Mouse (Mus musculus): ENCODE data around the gene Vasp. TPM values are rescaled to one million over a fixed set of nuclear protein-coding genes. Genes with fewer than 3 reads are reported as not detected.

The Vasp gene
- total and polyA plus RNA-seq, 2 experiments from 2014 or later: 35.5 to 62.6 TPM

DNA sequence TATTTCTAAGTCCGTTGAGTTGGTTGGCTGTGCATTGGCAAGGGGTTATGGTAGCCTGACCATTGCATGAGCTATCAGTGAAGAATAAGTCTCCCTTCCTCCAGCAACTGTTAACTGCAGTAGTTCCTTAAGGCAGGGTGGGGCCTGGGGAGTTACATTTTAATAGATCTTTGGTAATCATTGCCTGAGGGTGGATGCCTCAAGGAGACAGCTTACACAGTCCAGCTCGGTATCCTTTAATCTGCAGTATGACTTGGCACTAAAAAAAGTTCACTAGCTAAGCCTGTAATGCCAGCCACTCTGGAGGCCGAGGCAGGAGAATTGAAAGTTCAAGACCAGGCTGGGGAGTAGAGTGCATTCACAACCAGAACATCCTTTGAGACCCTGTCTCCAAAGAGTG is 39.8 kb downstream of the Vasp start:
- no peak for ATAC-seq
- H3K9ac ChIP-seq (replicated peaks; ENCODE audit: low read length): no peak overlapping the region
- H3K27ac ChIP-seq: no peak overlapping the region
- TF ChIP-seq CTCF (IDR thresholded peaks at IDR 0.05; ENCODE audit: low read depth): no peak
- no peaks in the 10 kb centered on the region for H3K27me3 ChIP-seq (ENCODE audit: insufficient read depth, low read length)
- H3K4me1 ChIP-seq (ENCODE audit: insufficient read depth, low read length): peaks cover 3% of the 10 kb centered on the region
- no peak overlapping the region for H3K4me3 ChIP-seq (ENCODE audit: low read length)
- H3K4me2 ChIP-seq (ENCODE audit: low read depth, low read length): no peak overlapping the region
- no peak for DNase-seq (ENCODE audit: low spot score)
- H3K36me3 ChIP-seq (ENCODE audit: insufficient read depth, low read length): no peaks in the 10 kb centered on the region
- WGBS: 94% methylated on average over 3 of the region's 3 CpGs
- H3K9me3 ChIP-seq (ENCODE audit: low read length): no peaks in the 10 kb centered on the region

- Histone ChIP-seq H3K9me3 (ENCODE audit: low read length) (no peaks in the 10 kb centered on the region), H3K27ac (no peak overlapping the region), H3K36me3 (ENCODE audit: insufficient read depth, low read length) (no peaks in the 10 kb centered on the region), H3K4me3 (ENCODE audit: low read length) (no peak overlapping the region), H3K4me1 (ENCODE audit: insufficient read depth, low read length) (peaks cover 4% of the 10 kb centered on the region), H3K4me2 (ENCODE audit: low read depth, low read length) (no peak overlapping the region), H3K9ac (replicated peaks; ENCODE audit: low read length) (no peak overlapping the region), H3K27me3 (ENCODE audit: insufficient read depth, low read length) (no peaks in the 10 kb centered on the region)
- ATAC-seq (no peak), DNase-seq (ENCODE audit: low spot score) (no peak)
- WGBS: 94% methylated on average over 5 of the region's 5 CpGs
- TF ChIP-seq CTCF (IDR thresholded peaks at IDR 0.05; ENCODE audit: low read depth): no peak
Observed at GRCm38 (mm10) chr7:19230899-19231298, 40.7 kb downstream of the Vasp start.

- no peaks in the 10 kb centered on the region for H3K9me3 ChIP-seq (ENCODE audit: low read length)
- peaks cover 4% of the 10 kb centered on the region for H3K4me1 ChIP-seq (ENCODE audit: insufficient read depth, low read length)
- H3K4me2 ChIP-seq (ENCODE audit: low read depth, low read length): peak overlapping the region; percentile 80; the same call in 1 of the 2 replicates
- no peak for TF ChIP-seq CTCF (IDR thresholded peaks at IDR 0.05; ENCODE audit: low read depth)
- H3K27me3 ChIP-seq (ENCODE audit: insufficient read depth, low read length): no peaks in the 10 kb centered on the region
- WGBS: 88% methylated on average over 2 of the region's 2 CpGs
- DNase-seq (ENCODE audit: low spot score): no peak
- no peak for ATAC-seq
- H3K9ac ChIP-seq (replicated peaks; ENCODE audit: low read length): peak overlapping the region; percentile 59; the same call in 1 of the 2 replicates
- H3K36me3 ChIP-seq (ENCODE audit: insufficient read depth, low read length): no peaks in the 10 kb centered on the region
- no peak overlapping the region for H3K27ac ChIP-seq
- no peak overlapping the region for H3K4me3 ChIP-seq (ENCODE audit: low read length)
Observed at GRCm38 (mm10) chr7:19230041-19230580, 41.5 kb downstream of the Vasp start.

DNA sequence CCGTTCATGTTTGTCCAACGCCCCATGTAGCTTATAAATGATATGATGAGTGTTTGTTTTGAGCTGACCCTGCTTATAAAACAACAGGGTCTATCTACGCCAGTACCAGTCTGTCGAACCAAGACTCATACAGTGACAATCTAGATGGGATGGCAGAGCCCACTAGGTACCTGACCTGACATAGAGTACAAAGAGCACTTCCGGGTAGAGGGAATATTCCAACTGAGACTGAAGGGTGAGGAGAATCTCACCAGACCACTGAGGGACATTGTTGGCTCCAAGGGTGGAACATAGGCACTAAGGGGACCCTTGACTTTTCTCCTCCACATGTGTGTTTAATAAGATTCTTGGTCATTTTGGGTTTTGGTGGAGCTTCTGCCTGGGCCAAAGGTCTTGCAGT is 42.2 kb downstream of the Vasp start:
- no peak for TF ChIP-seq CTCF (IDR thresholded peaks at IDR 0.05; ENCODE audit: low read depth)
- DNase-seq (ENCODE audit: low spot score): no peak
- no peak for ATAC-seq
- no peaks in the 10 kb centered on the region for H3K9me3 ChIP-seq (ENCODE audit: low read length)
- H3K4me1 ChIP-seq (ENCODE audit: insufficient read depth, low read length): peaks cover 4% of the 10 kb centered on the region
- 42% methylated on average over 5 of the region's 5 CpGs for WGBS
- peak overlapping the region; percentile 55 for H3K4me3 ChIP-seq (ENCODE audit: low read length)
- H3K4me2 ChIP-seq (ENCODE audit: low read depth, low read length): peak overlapping the region; percentile 80
- peak overlapping the region; percentile 59 for H3K9ac ChIP-seq (replicated peaks; ENCODE audit: low read length)
- no peaks in the 10 kb centered on the region for H3K36me3 ChIP-seq (ENCODE audit: insufficient read depth, low read length)
- H3K27ac ChIP-seq: peak overlapping the region; percentile 74
- H3K27me3 ChIP-seq (ENCODE audit: insufficient read depth, low read length): no peaks in the 10 kb centered on the region

- Histone ChIP-seq H3K4me1 (ENCODE audit: insufficient read depth, low read length) (peaks cover 4% of the 10 kb centered on the region), H3K9ac (replicated peaks; ENCODE audit: low read length) (peak overlapping the region; percentile 59), H3K27ac (peak overlapping the region; percentile 74), H3K9me3 (ENCODE audit: low read length) (no peaks in the 10 kb centered on the region), H3K4me2 (ENCODE audit: low read depth, low read length) (peak overlapping the region; percentile 80), H3K27me3 (ENCODE audit: insufficient read depth, low read length) (no peaks in the 10 kb centered on the region), H3K36me3 (ENCODE audit: insufficient read depth, low read length) (no peaks in the 10 kb centered on the region), H3K4me3 (ENCODE audit: low read length) (peak overlapping the region; percentile 55)
- no peak for TF ChIP-seq CTCF (IDR thresholded peaks at IDR 0.05; ENCODE audit: low read depth)
- no peak for ATAC-seq
- under 1% methylated on average over 14 of the region's 14 CpGs for WGBS
- no peak for DNase-seq (ENCODE audit: low spot score)
Observed at GRCm38 (mm10) chr7:19228793-19229148, 42.8 kb downstream of the Vasp start.

- Histone ChIP-seq H3K27me3 (ENCODE audit: insufficient read depth, low read length) (no peaks in the 10 kb centered on the region), H3K9me3 (ENCODE audit: low read length) (no peaks in the 10 kb centered on the region), H3K36me3 (ENCODE audit: insufficient read depth, low read length) (no peaks in the 10 kb centered on the region), H3K4me2 (ENCODE audit: low read depth, low read length) (peak within 1 kb of the TSS; percentile 80), H3K4me3 (ENCODE audit: low read length) (peak within 1 kb of the TSS; percentile 55), H3K4me1 (ENCODE audit: insufficient read depth, low read length) (peaks cover 4% of the 10 kb centered on the region), H3K27ac (peak within 1 kb of the TSS; percentile 96), H3K9ac (replicated peaks; ENCODE audit: low read length) (peak within 1 kb of the TSS; percentile 62)
- ATAC-seq: peak; percentile 95
- peak; percentile 79 for TF ChIP-seq CTCF (IDR thresholded peaks at IDR 0.05; ENCODE audit: low read depth)
- peak; percentile 100 for DNase-seq (ENCODE audit: low spot score)
- under 1% methylated on average over 90 of the region's 91 CpGs for WGBS
Observed at GRCm38 (mm10) chr7:19227883-19228792, 43.5 kb downstream of the Vasp start, which contains the start of gene Opa3. Gene Opa3, plus strand, starts transcription at chr7:19228334.

Data from hindbrain, postnatal 0 days (tissue).